Comparison of ENCODE assay signal across 27 mouse cellular contexts in genomic region chr16:22043830-22044229, GRCm38 (mm10). TPM values are rescaled to one million over a fixed set of nuclear protein-coding genes. Genes with fewer than 3 reads are reported as not detected.
"Had no signal": no experiment of that assay in that cellular context is flagged by ENCODE, and none has a peak within 500 bp of the region (broad histone marks: within the 10 kb centered on the region; RNA-seq: fewer than 3 reads in every experiment).

No protein-coding gene starts in this region.

- ATAC-seq: hindbrain, embryonic 16.5 days; inflammation-experienced regulatory T-cells, adult 6 months; intestine, embryonic 15.5 days; intestine, postnatal 0 days had no signal

- H3K27ac ChIP-seq: heart, adult 2 months; hindbrain, embryonic 10.5 days; hindbrain, embryonic 12.5 days; hindbrain, embryonic 14.5 days; intestine, embryonic 15.5 days; layer of hippocampus, adult 2 months; left cerebral cortex, adult 2 months; limb, embryonic 10.5 days; limb, embryonic 12.5 days; liver, embryonic 13.5 days; liver, embryonic 15.5 days had no signal

- H3K4me2 ChIP-seq: heart, embryonic 12.5 days; hindbrain, embryonic 12.5 days; hindbrain, embryonic 14.5 days; intestine, embryonic 15.5 days; limb, embryonic 12.5 days; liver, embryonic 11.5 days; liver, embryonic 13.5 days; liver, embryonic 15.5 days had no signal

- H3K4me1 ChIP-seq: heart, embryonic 12.5 days; hindbrain, embryonic 10.5 days; hindbrain, embryonic 12.5 days; intestine, embryonic 15.5 days; limb, embryonic 10.5 days; limb, embryonic 12.5 days; liver, embryonic 13.5 days; liver, embryonic 15.5 days had no signal

- H3K4me3 ChIP-seq: heart, adult 2 months; heart, embryonic 12.5 days; hindbrain, embryonic 10.5 days; hindbrain, embryonic 12.5 days; intestine, embryonic 15.5 days; layer of hippocampus, adult 2 months; left cerebral cortex, adult 2 months; limb, embryonic 10.5 days; limb, embryonic 12.5 days; liver, embryonic 13.5 days; liver, embryonic 15.5 days had no signal

- H3K9ac ChIP-seq: heart, embryonic 12.5 days; hindbrain, embryonic 12.5 days; hindbrain, embryonic 14.5 days; intestine, embryonic 15.5 days; limb, embryonic 12.5 days; liver, embryonic 13.5 days; liver, embryonic 15.5 days had no signal

- H3K9me3 ChIP-seq: heart, embryonic 12.5 days; hindbrain, embryonic 10.5 days; hindbrain, embryonic 12.5 days; intestine, embryonic 15.5 days; limb, embryonic 10.5 days; limb, embryonic 12.5 days; liver, embryonic 13.5 days; liver, embryonic 15.5 days had no signal

- DNase-seq: gastrocnemius, postnatal 14 days; gastrocnemius, postnatal 36 days; heart, adult 2 months; heart, postnatal 10 days; heart, postnatal 4 days; kidney, adult 8-10 months; kidney, postnatal 10 days; kidney, postnatal 25 days; kidney, postnatal 4 days; liver; liver, embryonic 13.5 days had no signal

- H3K27me3 ChIP-seq: heart, embryonic 12.5 days; hindbrain, embryonic 12.5 days; intestine, embryonic 15.5 days; limb, embryonic 12.5 days; liver, embryonic 13.5 days; liver, embryonic 15.5 days had no signal

RNA-seq across cellular contexts. Expression of gene Liph, which starts 48.4 kb away (rescaled TPM):
- total RNA-seq: gastrocnemius, adult 8-10 months; gastrocnemius, postnatal 36 days; heart, adult 2 months; heart, postnatal 25 days had no signal
